Mouse (Mus musculus) cerebellum, adult 11 months (tissue): ENCODE data around the gene Ccdc86.
A peak's percentile ranks its signal among the peaks of the same experiment; 100 is the strongest.

Source experiments
- DNase-seq: peaks from one replicate; pipeline ENCODE4 v3.0.0; 2022

Gene Ccdc86

DNA sequence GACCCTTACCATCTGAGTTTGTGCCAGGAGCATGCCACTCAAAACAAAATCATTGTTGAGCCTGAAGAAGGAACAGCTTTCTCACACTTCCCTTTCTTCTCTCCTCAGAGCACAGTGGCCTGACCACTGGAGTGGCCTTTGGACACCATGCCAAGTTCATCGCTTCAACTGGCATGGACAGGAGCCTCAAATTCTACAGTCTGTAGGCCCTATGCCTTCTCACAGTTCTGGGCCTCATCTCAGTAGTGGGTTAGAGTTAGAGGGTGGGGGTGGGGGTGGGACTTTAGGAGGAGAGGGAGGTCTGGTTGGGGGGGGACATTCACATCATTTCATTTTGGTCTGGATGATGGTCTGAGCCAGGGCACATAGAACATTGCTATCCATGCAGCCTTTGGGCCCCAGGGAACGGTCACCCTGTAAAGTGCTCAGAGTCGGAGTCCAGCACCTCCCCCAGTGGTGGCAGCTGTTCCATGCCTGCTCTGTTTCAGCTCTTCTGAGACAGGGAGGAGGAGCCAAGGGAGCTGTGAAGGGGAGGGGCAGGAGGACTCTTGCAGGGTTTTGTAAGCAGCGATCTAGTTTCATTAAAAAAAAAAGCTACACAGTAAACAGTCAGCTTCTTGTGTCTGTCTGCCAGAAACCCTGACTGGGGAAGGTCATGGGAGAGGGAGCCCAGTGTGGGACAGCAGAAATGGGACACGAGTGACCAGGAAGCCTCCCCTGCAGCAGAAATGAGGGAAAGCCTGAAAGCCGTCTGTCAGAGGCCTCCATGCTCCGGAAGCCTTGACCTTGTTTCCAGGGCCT is 43.9 kb downstream of the Ccdc86 start:
- no peak for DNase-seq

DNA sequence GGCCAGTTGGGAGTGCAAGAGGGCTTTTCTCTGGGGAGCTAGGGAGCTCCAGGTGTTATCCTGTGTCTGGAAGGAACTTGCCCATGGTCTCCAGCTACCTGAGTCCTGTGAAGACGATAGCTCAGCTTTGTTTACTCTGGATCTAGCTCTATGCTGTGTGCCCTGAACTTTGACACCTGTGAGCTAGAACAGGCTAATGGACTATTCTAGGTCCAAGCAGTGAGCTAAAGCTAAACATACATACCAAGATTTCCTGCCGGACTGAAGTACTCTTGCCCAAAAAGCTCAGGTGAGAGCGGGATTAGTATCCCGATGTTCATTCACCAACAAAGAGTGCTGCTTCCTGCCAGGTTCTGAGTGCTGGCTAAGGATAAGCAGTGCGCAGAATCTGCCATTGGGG is 44.6 kb downstream of the Ccdc86 start:
- no peak for DNase-seq

DNA sequence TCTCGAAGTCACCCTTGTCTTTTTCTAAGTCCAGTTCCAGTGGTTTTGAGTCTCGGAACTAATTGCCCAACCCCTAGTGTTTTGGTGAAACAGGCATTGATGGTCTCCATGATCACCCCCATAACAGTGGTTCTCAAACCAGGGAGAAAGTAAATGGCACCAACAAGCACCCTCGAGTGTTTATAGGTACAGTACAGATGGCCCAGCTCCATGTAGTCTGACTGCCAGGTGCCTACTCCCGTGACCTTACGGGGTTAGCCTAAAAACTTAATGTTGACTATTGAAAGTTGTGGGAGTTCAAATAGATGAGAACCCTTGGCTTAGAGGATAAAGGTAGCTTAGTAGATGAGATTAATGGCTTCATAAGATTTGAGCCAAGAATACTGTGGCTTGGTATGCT is 48.0 kb downstream of the Ccdc86 start:
- DNase-seq: no peak

DNA sequence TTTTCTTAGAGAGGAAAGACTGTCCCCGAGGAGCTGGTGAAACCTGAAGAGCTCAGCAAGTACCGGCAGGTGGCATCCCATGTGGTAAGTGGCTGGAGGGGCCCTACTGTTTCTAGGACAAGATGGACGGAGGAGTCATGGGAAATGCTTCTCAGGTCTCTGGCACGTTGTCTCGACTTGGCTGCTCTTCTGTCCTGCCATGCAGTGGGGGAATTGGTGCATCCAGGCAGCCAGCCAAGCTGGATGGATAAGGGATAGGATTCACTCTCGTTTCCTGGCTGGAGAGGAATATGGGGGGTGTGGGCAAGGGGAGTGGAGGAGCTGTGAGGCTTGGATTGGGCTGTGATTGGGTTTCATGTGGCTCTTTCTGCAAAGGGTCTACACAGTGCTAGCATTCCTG is 48.8 kb downstream of the Ccdc86 start:
- DNase-seq: no peak

- no peak for DNase-seq
Observed at GRCm38 (mm10) chr19:10897491-10897890, 51.6 kb downstream of the Ccdc86 start.

- no peak for DNase-seq
Observed at GRCm38 (mm10) chr19:10896849-10897248, 52.2 kb downstream of the Ccdc86 start.

GRCm38 (mm10) chr19:10895708-10896107 is 53.4 kb downstream of the Ccdc86 start:
- DNase-seq: no peak

DNA sequence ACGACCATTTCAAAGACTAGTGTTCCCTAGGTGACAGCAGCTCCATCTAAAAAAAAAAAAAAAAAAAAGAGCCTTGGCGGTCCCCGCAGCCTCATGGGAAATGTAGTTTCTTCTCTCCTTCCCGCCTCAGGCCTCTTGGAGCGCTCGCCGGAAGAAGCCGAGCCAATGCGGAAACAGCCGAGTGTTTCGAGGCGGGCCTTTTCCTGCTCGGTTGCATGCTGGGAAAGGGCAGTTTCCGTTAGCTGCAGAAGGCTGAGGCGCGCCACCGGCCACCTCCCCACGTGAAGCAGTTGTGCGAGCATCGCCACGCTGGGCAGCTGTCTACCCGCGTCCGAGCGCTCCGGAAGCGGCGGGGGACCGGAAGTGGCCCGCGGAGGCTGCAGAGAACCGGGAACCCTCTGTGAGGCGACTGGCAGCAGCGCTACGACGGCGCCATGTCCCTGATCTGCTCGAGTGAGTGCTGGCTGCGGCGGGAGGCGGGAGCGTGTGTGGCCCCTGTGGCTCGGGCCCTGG is 54.0 kb downstream of the Ccdc86 start, which contains the start of gene Prpf19:
Gene Prpf19 (plus strand): TSS at position 216 of the 513 bp plus-strand sequence.
- DNase-seq: peak; percentile 97

- no peak for DNase-seq
Observed at GRCm38 (mm10) chr19:10892201-10892600, 56.9 kb downstream of the Ccdc86 start.
